Mouse (Mus musculus): ENCODE data around the gene Nop16. TPM values are rescaled to one million over a fixed set of nuclear protein-coding genes. Genes with fewer than 3 reads are reported as not detected.

The Nop16 gene
- polyA plus RNA-seq, 1 experiment: 87.4 TPM

GRCm38 (mm10) chr13:54603501-54603900, 13.6 kb upstream of the Nop16 start:
- no peak for TF ChIP-seq CTCF (IDR thresholded peaks at IDR 0.05; ENCODE audit: control insufficient read depth, insufficient read depth, insufficient read length)
- TF ChIP-seq USF1 (IDR thresholded peaks at IDR 0.05; ENCODE audit: low read depth): no peak
- TF ChIP-seq FOSL1 (IDR thresholded peaks at IDR 0.05; ENCODE audit: insufficient read depth, low read length, poor library complexity, severe bottlenecking): no peak
- no peak for TF ChIP-seq MYOD1 (IDR thresholded peaks at IDR 0.05; ENCODE audit: control insufficient read depth, insufficient read length, low read depth)
- no peaks in the 10 kb centered on the region for H3K36me3 ChIP-seq (ENCODE audit: control insufficient read depth, insufficient read depth)
- H3K79me2 ChIP-seq (ENCODE audit: control insufficient read depth, insufficient read depth): no peaks in the 10 kb centered on the region
- no peaks in the 10 kb centered on the region for H3K27me3 ChIP-seq (ENCODE audit: control insufficient read depth, insufficient read depth, insufficient read length)
- H3ac ChIP-seq (ENCODE audit: control insufficient read depth, insufficient read length, low read depth): no peak overlapping the region
- H3K4me3 ChIP-seq (ENCODE audit: insufficient read depth, poor library complexity, severe bottlenecking): no peak overlapping the region
- H3K79me3 ChIP-seq (ENCODE audit: low read depth): no peaks in the 10 kb centered on the region

GRCm38 (mm10) chr13:54602639-54603111, 12.8 kb upstream of the Nop16 start:
- no peaks in the 10 kb centered on the region for H3K79me3 ChIP-seq (ENCODE audit: low read depth)
- no peak for TF ChIP-seq MAX (IDR thresholded peaks at IDR 0.05)
- no peak for TF ChIP-seq CTCF (IDR thresholded peaks at IDR 0.05; ENCODE audit: control insufficient read depth, insufficient read depth, insufficient read length)
- TF ChIP-seq MYOD1 (IDR thresholded peaks at IDR 0.05; ENCODE audit: control insufficient read depth, insufficient read length, low read depth): no peak
- no peak for TF ChIP-seq MYOG (IDR thresholded peaks at IDR 0.05; ENCODE audit: control insufficient read depth, extremely low read depth, insufficient read length)
- no peak for TF ChIP-seq USF1 (IDR thresholded peaks at IDR 0.05; ENCODE audit: low read depth)
- TF ChIP-seq FOSL1 (IDR thresholded peaks at IDR 0.05; ENCODE audit: insufficient read depth, low read length, poor library complexity, severe bottlenecking): no peak
- TF ChIP-seq CEBPB (IDR thresholded peaks at IDR 0.05; ENCODE audit: low read depth): no peak
- H3K27me3 ChIP-seq (ENCODE audit: control insufficient read depth, insufficient read depth, insufficient read length): no peaks in the 10 kb centered on the region
- no peak overlapping the region for H3K4me3 ChIP-seq (ENCODE audit: insufficient read depth, poor library complexity, severe bottlenecking)
- no peak overlapping the region for H3ac ChIP-seq (ENCODE audit: control insufficient read depth, insufficient read length, low read depth)
- no peaks in the 10 kb centered on the region for H3K36me3 ChIP-seq (ENCODE audit: control insufficient read depth, insufficient read depth)
- H3K79me2 ChIP-seq (ENCODE audit: control insufficient read depth, insufficient read depth): no peaks in the 10 kb centered on the region

GRCm38 (mm10) chr13:54598622-54599143, 8.8 kb upstream of the Nop16 start:
- no peak overlapping the region for H3ac ChIP-seq (ENCODE audit: control insufficient read depth, insufficient read length, low read depth)
- no peaks in the 10 kb centered on the region for H3K79me3 ChIP-seq (ENCODE audit: low read depth)
- no peaks in the 10 kb centered on the region for H3K79me2 ChIP-seq (ENCODE audit: control insufficient read depth, insufficient read depth)
- H3K4me3 ChIP-seq (ENCODE audit: insufficient read depth, poor library complexity, severe bottlenecking): no peak overlapping the region
- TF ChIP-seq MAX (IDR thresholded peaks at IDR 0.05): no peak
- no peak for TF ChIP-seq USF1 (IDR thresholded peaks at IDR 0.05; ENCODE audit: low read depth)
- no peak for TF ChIP-seq CEBPB (IDR thresholded peaks at IDR 0.05; ENCODE audit: low read depth)
- no peak for TF ChIP-seq CTCF (IDR thresholded peaks at IDR 0.05; ENCODE audit: control insufficient read depth, insufficient read depth, insufficient read length)
- no peak for TF ChIP-seq MYOG (IDR thresholded peaks at IDR 0.05; ENCODE audit: control insufficient read depth, extremely low read depth, insufficient read length)
- no peak for TF ChIP-seq FOSL1 (IDR thresholded peaks at IDR 0.05; ENCODE audit: insufficient read depth, low read length, poor library complexity, severe bottlenecking)
- no peaks in the 10 kb centered on the region for H3K27me3 ChIP-seq (ENCODE audit: control insufficient read depth, insufficient read depth, insufficient read length)
- H3K36me3 ChIP-seq (ENCODE audit: control insufficient read depth, insufficient read depth): no peaks in the 10 kb centered on the region

- Histone ChIP-seq H3K79me2 (ENCODE audit: control insufficient read depth, insufficient read depth) (peaks cover 15% of the 10 kb centered on the region), H3K4me3 (ENCODE audit: insufficient read depth, poor library complexity, severe bottlenecking) (no peak overlapping the region), H3K79me3 (ENCODE audit: low read depth) (no peaks in the 10 kb centered on the region), H3K27me3 (ENCODE audit: control insufficient read depth, insufficient read depth, insufficient read length) (no peaks in the 10 kb centered on the region), H3ac (ENCODE audit: control insufficient read depth, insufficient read length, low read depth) (no peak overlapping the region), H3K36me3 (ENCODE audit: control insufficient read depth, insufficient read depth) (no peaks in the 10 kb centered on the region)
- TF ChIP-seq MYOD1 (IDR thresholded peaks at IDR 0.05; ENCODE audit: control insufficient read depth, insufficient read length, low read depth): no peak
- no peak for TF ChIP-seq USF1 (IDR thresholded peaks at IDR 0.05; ENCODE audit: low read depth)
- TF ChIP-seq CEBPB (IDR thresholded peaks at IDR 0.05; ENCODE audit: low read depth): no peak
- no peak for TF ChIP-seq MAX (IDR thresholded peaks at IDR 0.05)
- no peak for TF ChIP-seq FOSL1 (IDR thresholded peaks at IDR 0.05; ENCODE audit: insufficient read depth, low read length, poor library complexity, severe bottlenecking)
- no peak for TF ChIP-seq CTCF (IDR thresholded peaks at IDR 0.05; ENCODE audit: control insufficient read depth, insufficient read depth, insufficient read length)
- TF ChIP-seq MYOG (IDR thresholded peaks at IDR 0.05; ENCODE audit: control insufficient read depth, extremely low read depth, insufficient read length): no peak
These were observed 7.0 kb upstream of the Nop16 start for GRCm38 (mm10) chr13:54596870-54597269.

- Histone ChIP-seq H3K79me3 (ENCODE audit: low read depth) (no peaks in the 10 kb centered on the region), H3K27me3 (ENCODE audit: control insufficient read depth, insufficient read depth, insufficient read length) (no peaks in the 10 kb centered on the region), H3ac (ENCODE audit: control insufficient read depth, insufficient read length, low read depth) (no peak overlapping the region), H3K4me3 (ENCODE audit: insufficient read depth, poor library complexity, severe bottlenecking) (no peak overlapping the region), H3K79me2 (ENCODE audit: control insufficient read depth, insufficient read depth) (peaks cover 22% of the 10 kb centered on the region), H3K36me3 (ENCODE audit: control insufficient read depth, insufficient read depth) (no peaks in the 10 kb centered on the region)
- TF ChIP-seq USF1 (IDR thresholded peaks at IDR 0.05; ENCODE audit: low read depth) (no peak), MYOD1 (IDR thresholded peaks at IDR 0.05; ENCODE audit: control insufficient read depth, insufficient read length, low read depth) (no peak), FOSL1 (IDR thresholded peaks at IDR 0.05; ENCODE audit: insufficient read depth, low read length, poor library complexity, severe bottlenecking) (no peak), CTCF (IDR thresholded peaks at IDR 0.05; ENCODE audit: control insufficient read depth, insufficient read depth, insufficient read length) (no peak), CEBPB (IDR thresholded peaks at IDR 0.05; ENCODE audit: low read depth) (no peak), MAX (IDR thresholded peaks at IDR 0.05) (no peak), MYOG (IDR thresholded peaks at IDR 0.05; ENCODE audit: control insufficient read depth, extremely low read depth, insufficient read length) (no peak)
These were observed 6.3 kb upstream of the Nop16 start for GRCm38 (mm10) chr13:54596107-54596690.
